Mouse (Mus musculus): ENCODE measurements around the gene 4930404H24Rik. TPM values are rescaled to one million over a fixed set of nuclear protein-coding genes. Genes with fewer than 3 reads are reported as not detected.

The 4930404H24Rik gene
- polyA plus RNA-seq, 1 experiment from 2014 or later, result not detected

- WGBS, result 73% methylated on average over 6 of the region's 9 CpGs
- peaks cover 6% of the 10 kb centered on the region for H3K4me1 ChIP-seq (ENCODE audit: control insufficient read depth, insufficient read depth, low read length)
These were observed 27.5 kb downstream of the 4930404H24Rik start for GRCm38 (mm10) chr2:153520057-153520456.

DNA sequence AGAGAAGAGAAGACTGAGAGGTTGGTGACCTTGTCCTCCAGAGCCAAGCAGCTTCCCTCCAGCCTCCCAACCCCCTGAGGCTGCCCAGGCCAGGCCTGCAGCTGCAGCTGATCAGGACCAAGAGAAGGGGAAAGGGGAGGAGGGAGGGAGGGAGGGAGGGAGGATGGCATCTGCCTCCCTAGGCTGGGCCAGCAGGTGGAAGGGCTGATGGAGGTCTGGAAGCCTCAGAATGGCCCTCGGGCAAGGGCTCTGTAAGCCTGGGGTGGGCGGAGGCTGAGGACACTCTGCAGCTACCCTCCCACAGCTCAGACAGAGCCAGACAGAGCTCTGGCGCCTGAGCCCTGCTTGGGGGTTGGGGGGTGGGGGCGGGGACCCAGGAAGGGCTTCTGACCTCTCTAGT lies 29.7 kb downstream of the 4930404H24Rik start:
- Histone ChIP-seq H3K4me1 (ENCODE audit: control insufficient read depth, insufficient read depth, low read length) (peaks cover 14% of the 10 kb centered on the region), H3K27me3 (replicated peaks; ENCODE audit: control insufficient read depth, insufficient read depth, low read length) (peaks cover 9% of the 10 kb centered on the region), H3K27ac (replicated peaks; ENCODE audit: low read depth, low read length) (no peak overlapping the region), H3K9ac (ENCODE audit: low read depth, low read length) (0 out of 2 replicates have a peak overlapping the region, but pooled peaks have one; percentile 5), H3K4me2 (ENCODE audit: low read depth, low read length) (no peak overlapping the region), H3K36me3 (ENCODE audit: control insufficient read depth, insufficient read depth, low read length) (no peaks in the 10 kb centered on the region), H3K9me3 (ENCODE audit: control insufficient read depth, low read length) (no peaks in the 10 kb centered on the region), H3K4me3 (ENCODE audit: low read depth, low read length) (no peak overlapping the region)
- 18% methylated on average over 4 of the region's 4 CpGs for WGBS
- ATAC-seq (ENCODE audit: low read depth), result peak; percentile 58; the same call in 1 of the 2 replicates
- peak; percentile 9 for DNase-seq (ENCODE audit: low spot score)

More at GRCm38 (mm10) chr2:153520057-153520456, 27.5 kb downstream of the 4930404H24Rik start:
- Histone ChIP-seq H3K4me2 (ENCODE audit: low read depth, low read length) (no peak overlapping the region), H3K4me3 (ENCODE audit: low read depth, low read length) (no peak overlapping the region), H3K9me3 (ENCODE audit: control insufficient read depth, low read length) (no peaks in the 10 kb centered on the region), H3K27ac (replicated peaks; ENCODE audit: low read depth, low read length) (no peak overlapping the region), H3K27me3 (replicated peaks; ENCODE audit: control insufficient read depth, insufficient read depth, low read length) (no peaks in the 10 kb centered on the region), H3K9ac (ENCODE audit: low read depth, low read length) (no peak overlapping the region), H3K36me3 (ENCODE audit: control insufficient read depth, insufficient read depth, low read length) (no peaks in the 10 kb centered on the region)
- no peak for DNase-seq (ENCODE audit: low spot score)
- no peak for ATAC-seq (ENCODE audit: low read depth)

DNA sequence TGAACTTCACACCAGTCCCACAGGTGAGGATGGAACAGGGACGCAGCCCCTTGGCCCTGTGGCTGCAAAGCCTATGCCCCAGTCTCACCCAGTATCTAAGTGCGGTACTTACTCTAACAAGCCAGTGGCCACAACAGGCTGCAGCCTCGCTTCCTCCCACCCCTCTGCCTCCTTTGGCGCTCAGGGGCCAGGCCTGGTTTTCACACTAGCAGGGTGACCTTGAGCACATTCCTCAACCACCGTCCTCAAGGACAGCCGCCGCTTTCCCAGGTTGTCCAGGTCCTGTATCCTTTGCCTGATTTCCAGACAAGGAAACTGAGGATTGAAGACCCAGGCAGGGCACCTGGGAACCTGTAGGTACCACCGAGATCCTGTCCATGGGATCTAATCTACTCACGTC lies 30.6 kb downstream of the 4930404H24Rik start:
- 64% methylated on average over 9 of the region's 9 CpGs for WGBS
- DNase-seq (ENCODE audit: low spot score), result no peak
- no peak overlapping the region for H3K4me2 ChIP-seq (ENCODE audit: low read depth, low read length)

DNA sequence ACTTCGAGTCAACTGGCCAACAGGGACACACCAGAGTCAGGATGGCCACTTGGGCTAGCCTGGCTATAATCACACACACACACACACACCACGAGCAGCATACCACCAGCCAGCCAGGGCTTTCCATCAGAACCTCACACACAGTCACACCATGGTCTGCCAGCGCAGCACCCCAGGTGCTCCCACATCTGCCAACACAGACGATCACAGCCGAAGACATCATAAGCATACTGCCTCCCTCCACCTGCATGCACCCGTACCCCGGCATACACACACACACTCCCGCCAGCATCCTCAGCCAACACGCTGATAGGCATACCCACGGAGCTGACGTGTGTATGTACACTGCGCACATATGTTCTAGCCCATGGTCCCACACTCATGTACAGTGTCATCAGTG lies 31.1 kb downstream of the 4930404H24Rik start:
- H3K36me3 ChIP-seq (ENCODE audit: control insufficient read depth, insufficient read depth, low read length), result no peaks in the 10 kb centered on the region
- no peak overlapping the region for H3K4me3 ChIP-seq (ENCODE audit: low read depth, low read length)
- H3K4me1 ChIP-seq (ENCODE audit: control insufficient read depth, insufficient read depth, low read length), result peaks cover 19% of the 10 kb centered on the region
- H3K27me3 ChIP-seq (replicated peaks; ENCODE audit: control insufficient read depth, insufficient read depth, low read length), result peaks cover 21% of the 10 kb centered on the region
- no peak overlapping the region for H3K4me2 ChIP-seq (ENCODE audit: low read depth, low read length)
- ATAC-seq (ENCODE audit: low read depth) (no peak), DNase-seq (ENCODE audit: low spot score) (no peak)
- H3K27ac ChIP-seq (replicated peaks; ENCODE audit: low read depth, low read length), result no peak overlapping the region
- H3K9ac ChIP-seq (ENCODE audit: low read depth, low read length), result no peak overlapping the region
- H3K9me3 ChIP-seq (ENCODE audit: control insufficient read depth, low read length), result no peaks in the 10 kb centered on the region
- 84% methylated on average over 12 of the region's 12 CpGs for WGBS

More for the DNA sequence above, 30.6 kb downstream of the 4930404H24Rik start:
- Histone ChIP-seq H3K27me3 (replicated peaks; ENCODE audit: control insufficient read depth, insufficient read depth, low read length) (peaks cover 16% of the 10 kb centered on the region), H3K4me3 (ENCODE audit: low read depth, low read length) (no peak overlapping the region), H3K36me3 (ENCODE audit: control insufficient read depth, insufficient read depth, low read length) (no peaks in the 10 kb centered on the region), H3K9ac (ENCODE audit: low read depth, low read length) (no peak overlapping the region), H3K4me1 (ENCODE audit: control insufficient read depth, insufficient read depth, low read length) (peaks cover 15% of the 10 kb centered on the region), H3K9me3 (ENCODE audit: control insufficient read depth, low read length) (no peaks in the 10 kb centered on the region), H3K27ac (replicated peaks; ENCODE audit: low read depth, low read length) (no peak overlapping the region)
- ATAC-seq (ENCODE audit: low read depth), result no peak

DNA sequence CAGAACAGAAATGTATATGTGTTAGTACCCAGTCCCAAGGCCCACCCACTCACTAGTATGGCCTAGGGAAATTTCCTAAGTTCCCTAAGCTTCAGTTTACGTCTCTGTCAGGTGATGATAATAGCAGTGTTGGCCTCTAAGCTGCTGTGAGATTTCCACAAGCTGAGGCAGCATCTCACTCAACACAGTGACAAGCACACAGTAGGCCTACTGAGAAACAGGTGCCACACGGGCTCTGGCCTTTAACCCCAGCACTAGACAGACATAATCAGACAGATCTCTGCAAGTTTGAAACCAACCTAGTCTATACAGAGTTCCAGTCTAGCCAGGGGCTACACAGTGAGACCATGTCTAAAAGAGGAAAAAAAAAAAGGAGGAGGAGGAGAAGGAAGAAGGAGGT lies 32.1 kb downstream of the 4930404H24Rik start:
- Histone ChIP-seq H3K27me3 (replicated peaks; ENCODE audit: control insufficient read depth, insufficient read depth, low read length) (peaks cover 21% of the 10 kb centered on the region), H3K4me3 (ENCODE audit: low read depth, low read length) (no peak overlapping the region), H3K27ac (replicated peaks; ENCODE audit: low read depth, low read length) (no peak overlapping the region), H3K36me3 (ENCODE audit: control insufficient read depth, insufficient read depth, low read length) (no peaks in the 10 kb centered on the region), H3K4me1 (ENCODE audit: control insufficient read depth, insufficient read depth, low read length) (peaks cover 19% of the 10 kb centered on the region), H3K9me3 (ENCODE audit: control insufficient read depth, low read length) (no peaks in the 10 kb centered on the region), H3K9ac (ENCODE audit: low read depth, low read length) (no peak overlapping the region), H3K4me2 (ENCODE audit: low read depth, low read length) (no peak overlapping the region)
- DNase-seq (ENCODE audit: low spot score), result no peak
- WGBS, result 63% methylated on average over 2 of the region's 2 CpGs
- no peak for ATAC-seq (ENCODE audit: low read depth)

DNA sequence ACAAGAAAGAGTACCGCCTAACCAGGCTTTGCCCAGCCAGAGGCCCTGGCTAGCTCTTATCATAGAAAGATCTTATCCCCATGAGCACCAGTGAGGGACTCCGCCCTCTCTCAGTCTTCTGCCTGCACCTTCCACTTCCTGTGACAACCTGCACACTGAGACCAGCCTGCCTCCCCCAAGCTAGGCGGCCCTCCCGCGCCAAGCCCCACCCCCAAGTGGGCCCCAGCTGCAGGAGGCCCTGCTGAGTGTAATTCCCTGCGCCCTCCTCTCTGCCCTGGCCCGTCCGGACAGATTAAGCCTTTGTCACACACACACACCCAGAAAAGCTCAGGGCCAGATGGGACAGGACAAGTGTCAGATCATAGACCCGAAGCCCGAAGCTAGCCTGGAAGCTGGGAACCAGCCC lies 33.3 kb downstream of the 4930404H24Rik start:
- WGBS, result 15% methylated on average over 10 of the region's 10 CpGs
- DNase-seq (ENCODE audit: low spot score) (peak; percentile 43), ATAC-seq (ENCODE audit: low read depth) (peak; percentile 28; the same call in 1 of the 2 replicates)
- Histone ChIP-seq H3K36me3 (ENCODE audit: control insufficient read depth, insufficient read depth, low read length) (no peaks in the 10 kb centered on the region), H3K4me2 (ENCODE audit: low read depth, low read length) (no peak overlapping the region), H3K27me3 (replicated peaks; ENCODE audit: control insufficient read depth, insufficient read depth, low read length) (peaks cover 27% of the 10 kb centered on the region), H3K4me1 (ENCODE audit: control insufficient read depth, insufficient read depth, low read length) (peaks cover 19% of the 10 kb centered on the region), H3K4me3 (ENCODE audit: low read depth, low read length) (no peak overlapping the region), H3K27ac (replicated peaks; ENCODE audit: low read depth, low read length) (0 out of 2 replicates have a peak overlapping the region, but pooled peaks have one; percentile 21), H3K9ac (ENCODE audit: low read depth, low read length) (peak overlapping the region; percentile 19; the same call in 1 of the 2 replicates), H3K9me3 (ENCODE audit: control insufficient read depth, low read length) (no peaks in the 10 kb centered on the region)

DNA sequence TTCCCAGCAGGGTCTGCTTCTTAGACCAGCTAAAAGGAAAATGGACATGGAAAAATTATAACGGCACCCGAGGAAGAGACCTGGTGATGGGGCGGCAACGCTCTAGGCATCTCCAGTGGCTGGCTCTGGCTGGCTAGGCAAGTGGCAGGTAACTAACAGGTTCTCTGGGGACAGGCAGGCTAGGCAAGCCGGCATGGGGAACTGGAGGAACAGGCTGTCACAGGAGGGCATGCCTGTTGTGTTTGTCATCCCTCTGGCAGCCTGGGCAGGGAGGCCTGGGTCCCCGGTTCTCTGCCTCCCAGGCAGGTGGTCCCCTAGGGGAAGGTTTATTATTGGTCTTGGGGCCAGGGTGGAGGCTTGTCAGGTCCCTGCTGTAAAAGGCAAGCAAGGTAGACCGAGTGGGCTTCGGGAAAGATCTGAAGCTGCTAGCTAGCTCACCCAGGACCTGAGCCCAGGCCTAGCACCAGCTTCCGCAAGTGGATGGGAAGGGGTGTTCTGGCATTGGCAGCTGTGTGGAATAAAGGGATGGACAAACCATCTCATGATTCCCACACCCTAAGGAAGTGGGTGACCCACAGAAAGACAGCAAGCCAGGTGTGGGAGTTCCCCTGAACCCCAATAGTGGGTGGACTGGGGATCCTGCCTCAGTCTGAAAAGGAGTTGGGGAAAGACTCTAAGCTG lies 34.4 kb downstream of the 4930404H24Rik start:
- H3K27me3 ChIP-seq (replicated peaks; ENCODE audit: control insufficient read depth, insufficient read depth, low read length), result peaks cover 32% of the 10 kb centered on the region

DNA sequence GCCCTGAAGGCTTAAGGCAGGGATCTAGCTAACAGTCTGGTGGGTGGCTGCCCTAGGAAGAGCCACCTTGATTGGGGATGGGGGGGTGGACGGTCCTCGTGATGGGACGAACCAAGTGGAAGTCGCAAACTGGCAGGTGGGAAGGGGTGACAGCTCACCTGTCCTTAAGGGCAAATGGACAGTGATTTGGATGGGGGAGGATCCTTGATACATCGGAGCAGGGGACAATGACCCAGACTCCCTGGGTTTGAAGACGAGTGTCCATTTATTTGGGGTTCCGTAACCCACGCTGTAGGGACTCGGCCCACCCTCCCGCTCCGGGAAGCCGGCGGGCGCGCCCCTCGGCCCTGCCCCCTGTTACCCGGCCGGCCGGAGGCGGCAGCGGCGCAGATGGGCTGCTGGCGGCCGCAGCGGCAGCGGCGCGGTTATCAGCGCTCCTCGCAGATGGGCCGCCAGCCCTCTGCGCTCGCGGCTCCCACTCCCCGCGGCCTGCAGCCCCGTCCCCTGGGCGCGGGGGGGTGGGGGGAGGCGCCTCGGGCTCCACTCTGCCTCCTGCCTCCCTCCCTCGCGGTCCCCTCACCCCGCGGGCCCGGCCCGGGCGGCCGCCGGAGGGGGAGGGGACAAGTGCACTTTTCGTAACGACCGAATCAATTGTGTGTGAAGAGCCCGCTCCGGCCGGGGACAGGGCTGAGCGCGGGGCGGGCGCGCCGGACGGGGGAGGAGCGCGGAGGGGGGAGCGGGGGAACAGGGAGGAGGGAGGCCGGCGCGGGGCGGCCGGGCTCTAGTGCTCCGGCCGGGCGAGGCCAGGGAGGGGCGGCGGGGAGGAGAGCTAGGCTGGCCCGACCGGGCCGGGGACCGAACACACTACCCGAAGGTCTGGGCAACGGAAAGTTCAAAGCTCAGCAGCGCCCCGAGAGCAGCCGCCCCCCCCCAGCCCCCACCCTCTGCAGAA lies 35.3 kb downstream of the 4930404H24Rik start:
- peak overlapping the region; percentile 67 for H3K9ac ChIP-seq (ENCODE audit: low read depth, low read length)
- H3K27ac ChIP-seq (replicated peaks; ENCODE audit: low read depth, low read length), result peak overlapping the region; percentile 61
- H3K27me3 ChIP-seq (replicated peaks; ENCODE audit: control insufficient read depth, insufficient read depth, low read length), result peaks cover 32% of the 10 kb centered on the region
- ATAC-seq (ENCODE audit: low read depth) (peak; percentile 23), DNase-seq (ENCODE audit: low spot score) (peak; percentile 60)
- peak overlapping the region; percentile 99 for H3K4me2 ChIP-seq (ENCODE audit: low read depth, low read length)
- 6% methylated on average over 21 of the region's 85 CpGs for WGBS
- no peaks in the 10 kb centered on the region for H3K9me3 ChIP-seq (ENCODE audit: control insufficient read depth, low read length)
- peaks cover 13% of the 10 kb centered on the region; the same call in 1 of the 2 replicates for H3K4me1 ChIP-seq (ENCODE audit: control insufficient read depth, insufficient read depth, low read length)
- H3K4me3 ChIP-seq (ENCODE audit: low read depth, low read length), result peak overlapping the region; percentile 67
- H3K36me3 ChIP-seq (ENCODE audit: control insufficient read depth, insufficient read depth, low read length), result no peaks in the 10 kb centered on the region

More for the DNA sequence above, 34.4 kb downstream of the 4930404H24Rik start:
- WGBS, result 42% methylated on average over 9 of the region's 9 CpGs
- Histone ChIP-seq H3K4me1 (ENCODE audit: control insufficient read depth, insufficient read depth, low read length) (peaks cover 19% of the 10 kb centered on the region), H3K27ac (replicated peaks; ENCODE audit: low read depth, low read length) (no peak overlapping the region), H3K4me2 (ENCODE audit: low read depth, low read length) (peak overlapping the region; percentile 99; the same call in 1 of the 2 replicates), H3K9ac (ENCODE audit: low read depth, low read length) (peak overlapping the region; percentile 19; the same call in 1 of the 2 replicates), H3K4me3 (ENCODE audit: low read depth, low read length) (no peak overlapping the region), H3K9me3 (ENCODE audit: control insufficient read depth, low read length) (no peaks in the 10 kb centered on the region), H3K36me3 (ENCODE audit: control insufficient read depth, insufficient read depth, low read length) (no peaks in the 10 kb centered on the region)
- no peak for ATAC-seq (ENCODE audit: low read depth)
- peak; percentile 73 for DNase-seq (ENCODE audit: low spot score)

All from embryonic facial prominence, embryonic 14.5 days (tissue).